Mouse (Mus musculus) ovary, postnatal 10 days (tissue): ENCODE results near the gene Btbd1.

Experiments used
- DNase-seq: peaks from one replicate; pipeline ENCODE4 v3.0.0; 2022; ENCODE audit warnings: low spot score

The Btbd1 gene

GRCm38 (mm10) chr7:81788536-81788935 lies 40.7 kb downstream of the Btbd1 start:
- DNase-seq: no peak

GRCm38 (mm10) chr7:81777667-81778218 lies 51.5 kb downstream of the Btbd1 start:
- no peak for DNase-seq

- no peak for DNase-seq
These were observed 53.9 kb downstream of the Btbd1 start for GRCm38 (mm10) chr7:81775325-81775724.

GRCm38 (mm10) chr7:81772786-81773539 lies 56.3 kb downstream of the Btbd1 start:
- no peak for DNase-seq

GRCm38 (mm10) chr7:81763110-81763845 lies 66.0 kb downstream of the Btbd1 start:
- DNase-seq: no peak

GRCm38 (mm10) chr7:81762180-81763109 lies 66.8 kb downstream of the Btbd1 start, which contains the start of gene Ramac:
Gene Ramac, plus strand, starts transcription at chr7:81762925.
- DNase-seq: peak; percentile 62

GRCm38 (mm10) chr7:81747956-81748355 lies 81.3 kb downstream of the Btbd1 start:
- no peak for DNase-seq

GRCm38 (mm10) chr7:81744145-81744544 lies 85.1 kb downstream of the Btbd1 start:
- no peak for DNase-seq
